Mouse (Mus musculus): ENCODE measurements around the gene Ugt1a10.

DNA sequence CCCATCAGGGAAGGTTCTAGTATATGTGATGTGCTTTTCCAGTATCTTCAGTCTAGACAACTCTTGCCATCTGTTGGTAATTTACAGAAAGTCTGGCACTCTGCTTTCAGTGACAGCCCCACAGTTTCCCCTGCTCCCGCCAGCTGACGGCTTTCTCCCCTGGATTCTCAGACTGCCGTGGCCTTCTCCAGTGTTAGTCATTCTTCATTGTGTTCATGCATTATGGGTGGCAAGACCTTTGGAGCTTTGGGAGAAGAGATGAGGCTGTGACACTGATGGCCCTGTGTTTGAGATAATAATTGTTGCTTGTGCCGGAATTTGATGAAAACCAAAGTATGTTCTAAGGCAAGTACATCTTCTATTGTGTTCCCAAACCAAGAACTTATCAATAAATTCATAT lies 163.4 kb downstream of the Ugt1a10 start:
- no peak for TF ChIP-seq EP300 (IDR thresholded peaks at IDR 0.05; ENCODE audit: low read depth)
- TF ChIP-seq CTCF (IDR thresholded peaks at IDR 0.05; ENCODE audit: low read depth) = no peak
